Mouse (Mus musculus) forebrain, postnatal 0 days (tissue): ENCODE results near the gene Slain2. TPM values are rescaled to one million over a fixed set of nuclear protein-coding genes. Genes with fewer than 3 reads are reported as not detected.

Source experiments
- ATAC-seq: fragments of 200-750 bp; cut with Nextera tagmentation; 2 replicates; pipeline ENCODE4 v1.8.0; 2017; ENCODE audit warnings: mild to moderate bottlenecking, moderate library complexity
- DNase-seq: peaks from one replicate; pipeline ENCODE4 v3.0.0-alpha.2; 2015
- H3K27ac ChIP-seq: fragments of 300-500 bp; sonication (generic); 2 replicates; pipeline ENCODE4 v1.5.1; 2014; ENCODE audit warnings: low read depth, mild to moderate bottlenecking, antibody characterized with exemption, low read length, moderate library complexity, mixed read lengths
- H3K27me3 ChIP-seq: fragments of 300-500 bp; sonication (generic); 2 replicates; pipeline ENCODE4 v1.6.1; 2014; ENCODE audit warnings: mild to moderate bottlenecking, low read length, mixed read lengths; ENCODE audit not compliant: insufficient read depth
- H3K36me3 ChIP-seq: fragments of 300-500 bp; sonication (generic); 2 replicates; pipeline ENCODE4 v1.6.1; 2014; ENCODE audit warnings: mild to moderate bottlenecking, moderate library complexity; ENCODE audit not compliant: insufficient read depth
- H3K4me1 ChIP-seq: fragments of 300-500 bp; sonication (generic); 2 replicates; pipeline ENCODE4 v1.6.1; 2014; ENCODE audit warnings: antibody characterized with exemption; ENCODE audit not compliant: insufficient read depth
- H3K4me2 ChIP-seq: fragments of 300-500 bp; sonication (generic); 2 replicates; pipeline ENCODE4 v1.6.1; 2014; ENCODE audit warnings: low read depth, mild to moderate bottlenecking, moderate library complexity
- H3K4me3 ChIP-seq: fragments of 300-500 bp; sonication (generic); 2 replicates; pipeline ENCODE4 v1.5.1; 2014; ENCODE audit warnings: low read depth, low read length, mixed read lengths
- H3K9ac ChIP-seq: fragments of 300-500 bp; sonication (generic); 2 replicates; pipeline ENCODE4 v1.6.1; 2014; ENCODE audit warnings: mild to moderate bottlenecking
- H3K9me3 ChIP-seq: fragments of 300-500 bp; sonication (generic); 2 replicates; pipeline ENCODE4 v1.6.1; 2016; ENCODE audit warnings: low read length
- CTCF ChIP-seq: sonication (generic); IDR thresholded peaks from 2 replicates; pipeline ENCODE4 v1.5.1; 2016; ENCODE audit warnings: antibody characterized with exemption, control low read depth, low read depth
- WGBS: fragments of 180-500 bp; shearing (Covaris S2); extraction: QIAGEN DNeasy Blood & Tissue Kit; methylation state at CpG from one replicate; pipeline ENCODE4 v1.1.7; 2014; 5-methylcytosine and 5-hydroxymethylcytosine counted together
- polyA plus RNA-seq: library from polyadenylated mRNA; unstranded; fragments of >200 nt; fragmentation: Nextera tagmentation; extraction: Ambion mirVana; gene quantifications from 2 replicates; pipeline ENCODE4 v1.2.1, GENCODE M21; 2015
- total RNA-seq: library from RNA; depleted of rRNA; stranded (reverse); fragments of >200 nt; gene quantifications from 2 replicates; pipeline ENCODE4 v1.2.3, GENCODE M21; 2014

Slain2 gene
- total and polyA plus RNA-seq, 2 experiments from 2014 or later: 12.7 to 48.2 TPM

GRCm38 (mm10) chr5:72869779-72870608 is 44.1 kb upstream of the Slain2 start:
- no peaks in the 10 kb centered on the region for H3K36me3 ChIP-seq
- H3K4me2 ChIP-seq: no peak overlapping the region
- H3K9me3 ChIP-seq: no peaks in the 10 kb centered on the region
- DNase-seq (no peak), ATAC-seq (no peak)
- WGBS: 85% methylated on average over 14 of the region's 14 CpGs
- H3K27me3 ChIP-seq: peaks cover 14% of the 10 kb centered on the region; the same call in 1 of the 2 replicates
- peaks cover 5% of the 10 kb centered on the region; the same call in 1 of the 2 replicates for H3K4me1 ChIP-seq
- no peak overlapping the region for H3K9ac ChIP-seq
- H3K27ac ChIP-seq: no peak overlapping the region
- no peak overlapping the region for H3K4me3 ChIP-seq
- TF ChIP-seq CTCF: no peak

GRCm38 (mm10) chr5:72871114-72871513 is 43.0 kb upstream of the Slain2 start:
- no peak overlapping the region for H3K9ac ChIP-seq
- H3K27me3 ChIP-seq: peaks cover 14% of the 10 kb centered on the region; the same call in 1 of the 2 replicates
- peak; percentile 34 for TF ChIP-seq CTCF
- H3K4me2 ChIP-seq: no peak overlapping the region
- H3K27ac ChIP-seq: no peak overlapping the region
- H3K36me3 ChIP-seq: no peaks in the 10 kb centered on the region
- H3K4me1 ChIP-seq: peaks cover 5% of the 10 kb centered on the region; the same call in 1 of the 2 replicates
- no peaks in the 10 kb centered on the region for H3K9me3 ChIP-seq
- DNase-seq: no peak
- H3K4me3 ChIP-seq: no peak overlapping the region
- WGBS: 77% methylated on average over 4 of the region's 4 CpGs
- ATAC-seq: no peak

GRCm38 (mm10) chr5:72879736-72880135 is 34.4 kb upstream of the Slain2 start:
- no peak for ATAC-seq
- H3K36me3 ChIP-seq: no peaks in the 10 kb centered on the region
- WGBS: 27% methylated on average over 5 of the region's 5 CpGs

GRCm38 (mm10) chr5:72881748-72882411 is 32.2 kb upstream of the Slain2 start:
- H3K27ac ChIP-seq: no peak overlapping the region
- H3K9ac ChIP-seq: no peak overlapping the region
- no peak for ATAC-seq
- no peak for TF ChIP-seq CTCF
- no peaks in the 10 kb centered on the region for H3K36me3 ChIP-seq
- no peak for DNase-seq
- H3K9me3 ChIP-seq: no peaks in the 10 kb centered on the region
- no peak overlapping the region for H3K4me3 ChIP-seq
- no peak overlapping the region for H3K4me2 ChIP-seq
- no peaks in the 10 kb centered on the region for H3K4me1 ChIP-seq
- WGBS: 85% methylated on average over 12 of the region's 12 CpGs
- no peaks in the 10 kb centered on the region for H3K27me3 ChIP-seq

More at GRCm38 (mm10) chr5:72879736-72880135, 34.4 kb upstream of the Slain2 start:
- Histone ChIP-seq H3K9ac (no peak overlapping the region), H3K4me1 (no peaks in the 10 kb centered on the region), H3K27me3 (no peaks in the 10 kb centered on the region), H3K9me3 (no peaks in the 10 kb centered on the region), H3K4me3 (no peak overlapping the region), H3K4me2 (no peak overlapping the region), H3K27ac (no peak overlapping the region)
- TF ChIP-seq CTCF: no peak
- no peak for DNase-seq

GRCm38 (mm10) chr5:72882412-72882765 is 31.7 kb upstream of the Slain2 start:
- Histone ChIP-seq H3K27ac (no peak overlapping the region), H3K27me3 (no peaks in the 10 kb centered on the region), H3K36me3 (no peaks in the 10 kb centered on the region), H3K4me2 (no peak overlapping the region), H3K9ac (no peak overlapping the region), H3K9me3 (no peaks in the 10 kb centered on the region), H3K4me1 (no peaks in the 10 kb centered on the region), H3K4me3 (no peak overlapping the region)
- ATAC-seq: 0 out of 2 replicates have a peak, but pooled peaks have one; percentile 34
- no peak for TF ChIP-seq CTCF
- DNase-seq: no peak
- 76% methylated on average over 2 of the region's 2 CpGs for WGBS

GRCm38 (mm10) chr5:72883706-72884105 is 30.4 kb upstream of the Slain2 start:
- no peak overlapping the region for H3K9ac ChIP-seq
- H3K4me1 ChIP-seq: no peaks in the 10 kb centered on the region
- 86% methylated on average over 3 of the region's 3 CpGs for WGBS
- TF ChIP-seq CTCF: no peak
- H3K4me2 ChIP-seq: no peak overlapping the region
- H3K27ac ChIP-seq: no peak overlapping the region
- no peak for ATAC-seq
- DNase-seq: no peak
- H3K36me3 ChIP-seq: no peaks in the 10 kb centered on the region
- no peak overlapping the region for H3K4me3 ChIP-seq
- no peaks in the 10 kb centered on the region for H3K27me3 ChIP-seq
- no peaks in the 10 kb centered on the region for H3K9me3 ChIP-seq
